Mouse (Mus musculus) cerebellum, adult 11-12 months (tissue): ENCODE measurements around the gene Olfr378.

Experiments
- DNase-seq: peaks from one replicate; pipeline ENCODE4 v3.0.0; 2022

Olfr378 gene

DNA sequence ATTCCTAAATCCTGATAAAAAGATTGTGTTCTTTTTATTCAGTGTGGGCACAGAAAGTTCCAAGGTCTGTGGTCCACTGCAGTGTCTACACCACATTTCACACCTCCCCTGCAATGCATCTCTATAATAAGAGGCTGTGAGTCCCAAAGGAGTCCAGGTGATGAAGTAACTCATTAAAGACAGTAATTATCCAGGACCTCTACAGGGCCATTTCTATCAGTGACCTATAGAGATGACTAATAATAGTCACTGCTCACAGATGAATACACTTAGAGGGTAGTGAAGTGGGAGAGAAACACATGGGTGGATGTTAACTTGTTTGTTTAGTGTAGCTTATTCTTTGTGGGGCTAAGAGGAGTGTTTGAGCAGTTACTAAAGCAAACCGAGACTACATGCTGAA, at the start of gene Olfr378:
TSS of gene Olfr378 (minus strand) at position 101 of the 400 bp plus-strand sequence.
- DNase-seq: no peak

DNA sequence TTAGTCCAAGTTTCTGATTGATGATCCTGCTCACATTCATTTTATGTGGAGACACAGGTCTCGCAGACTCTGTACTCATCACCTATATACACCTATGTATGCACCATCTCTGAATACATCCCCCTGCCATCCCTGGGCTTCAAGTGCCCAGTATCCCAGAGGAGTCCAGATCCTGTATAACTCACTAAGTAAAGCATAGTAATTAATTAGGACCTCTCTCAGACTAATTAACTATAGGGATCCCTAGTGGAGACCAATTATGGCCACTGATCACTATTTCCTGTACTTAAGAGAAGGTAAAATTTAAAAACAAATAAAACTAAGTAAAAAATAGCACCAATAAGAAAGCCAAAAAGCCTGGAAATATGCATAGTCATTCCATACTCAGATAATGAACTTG, 29.1 kb upstream of the Olfr378 start, which contains the start of gene Olfr380:
TSS of gene Olfr380 (minus strand) at position 101 of the 400 bp plus-strand sequence.
- DNase-seq: no peak

DNA sequence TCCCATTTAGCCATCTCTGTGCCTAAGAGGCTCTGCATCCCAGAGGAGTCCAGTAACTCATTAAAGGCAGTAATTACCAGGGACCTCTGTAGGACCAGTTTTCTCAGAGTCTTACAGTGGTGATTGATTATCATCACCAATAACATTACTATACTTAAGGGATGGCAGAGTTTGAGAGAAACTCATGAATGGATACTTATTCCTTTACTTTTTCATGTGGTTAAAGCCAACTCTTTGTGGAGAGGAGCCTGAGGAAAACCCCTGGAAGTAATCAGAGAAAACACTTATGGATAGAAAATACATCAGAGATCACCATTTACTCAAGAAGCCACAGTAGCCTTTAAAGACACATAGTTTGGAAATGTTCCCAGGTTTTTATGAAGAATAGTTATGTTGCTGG, 28.8 kb downstream of the Olfr378 start, which contains the start of gene Olfr1:
TSS of gene Olfr1 (minus strand) at position 101 of the 400 bp plus-strand sequence.
- DNase-seq: no peak

DNA sequence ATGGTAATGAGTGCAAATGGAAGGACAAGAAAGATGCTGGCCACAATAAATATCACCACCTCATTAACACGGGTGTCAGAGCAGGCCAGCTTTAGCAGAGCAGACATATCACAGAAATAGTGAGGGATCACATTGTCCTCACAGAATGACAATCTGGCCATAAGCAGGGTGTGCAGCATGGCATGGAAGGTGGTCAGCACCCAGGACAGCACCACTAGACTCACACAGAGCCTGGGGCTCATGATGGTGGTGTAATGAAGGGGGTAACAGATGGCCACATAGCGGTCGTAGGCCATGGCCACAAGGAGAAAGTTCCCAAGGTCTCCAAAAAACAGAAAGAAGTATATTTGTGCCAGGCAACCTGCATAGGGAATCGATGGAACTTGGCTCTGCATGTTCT, 32.9 kb downstream of the Olfr378 start:
- DNase-seq: no peak
